Comparison of ENCODE assay signal across 8 mouse cellular contexts in genomic region chrX:101640194-101641160, GRCm38 (mm10). TPM values are rescaled to one million over a fixed set of nuclear protein-coding genes. Genes with fewer than 3 reads are reported as not detected.
DNase-seq lines count a peak whose midpoint lies in the region; ATAC-seq and TF ChIP-seq lines count a peak whose summit lies in the region.

No protein-coding gene starts in this region.

- intact Hi-C loops in left cerebral cortex, postnatal 10 days (cut with DNase I), result no loop called here

- peak overlapping the region; percentile 96 for H3K4me3 ChIP-seq in cerebellum, adult 2 months (replicated peaks; ENCODE audit: insufficient read depth, low read depth, low read length)
- peak overlapping the region; percentile 51 for H3K4me3 ChIP-seq in hindbrain, embryonic 14.5 days (replicated peaks; ENCODE audit: low read length)

- H3K4me1 ChIP-seq in cerebellum, adult 2 months (ENCODE audit: control insufficient read depth, insufficient read depth, low read length), result no peaks in the 10 kb centered on the region
- peaks cover 3% of the 10 kb centered on the region; the same call in 1 of the 2 replicates for H3K4me1 ChIP-seq in hindbrain, embryonic 14.5 days (replicated peaks; ENCODE audit: control insufficient read depth, insufficient read depth, low read length)

- no peaks in the 10 kb centered on the region; the same call in 1 of the 2 replicates for H3K36me3 ChIP-seq in hindbrain, embryonic 14.5 days (replicated peaks; ENCODE audit: control insufficient read depth, insufficient read depth)

- ATAC-seq in hindbrain, embryonic 14.5 days (ENCODE audit: low FRiP score), result peak; percentile 64
- peak; percentile 36 for ATAC-seq in megakaryocyte, adult 5-6 weeks (ENCODE audit: poor library complexity, severe bottlenecking)

- peak overlapping the region; percentile 88 for H3K9ac ChIP-seq in hindbrain, embryonic 14.5 days

- H3K9me3 ChIP-seq in hindbrain, embryonic 14.5 days (ENCODE audit: control insufficient read depth, low read length), result no peaks in the 10 kb centered on the region

- TF ChIP-seq CTCF in cerebellum, adult 2 months (IDR thresholded peaks at IDR 0.05; ENCODE audit: borderline replicate concordance, insufficient read depth, low read depth, low read length), result no peak

- peak overlapping the region; percentile 90 for H3K27ac ChIP-seq in cerebellum, adult 2 months (ENCODE audit: insufficient read depth, low read length)
- H3K27ac ChIP-seq in hindbrain, embryonic 14.5 days, result peak overlapping the region; percentile 89

- peak overlapping the region; percentile 68 for H3K4me2 ChIP-seq in hindbrain, embryonic 14.5 days (replicated peaks)

- no peaks in the 10 kb centered on the region for H3K27me3 ChIP-seq in cerebellum, adult 2 months (ENCODE audit: control insufficient read depth, insufficient read depth, low read length)
- H3K27me3 ChIP-seq in hindbrain, embryonic 14.5 days (ENCODE audit: control insufficient read depth, insufficient read depth, low read length), result peaks cover 11% of the 10 kb centered on the region; the same call in 1 of the 2 replicates

- 10% methylated on average over 45 of the region's 45 CpGs for WGBS in cerebellum, adult 2 months
- WGBS in hindbrain, embryonic 14.5 days, result 18% methylated on average over 45 of the region's 45 CpGs

- TF ChIP-seq POLR2A in cerebellum, adult 2 months (IDR thresholded peaks at IDR 0.05; ENCODE audit: borderline replicate concordance, insufficient read depth, low read length), result no peak

- DNase-seq in NIH3T3 (ENCODE audit: low read depth), result peak; percentile 51
- DNase-seq in cerebellum, adult 2 months, result peak; percentile 46 to 59
- peak; percentile 10 for DNase-seq in forelimb bud, embryonic 11.5 days (ENCODE audit: low read depth, low spot score)
- no peak for DNase-seq in hindbrain, embryonic 14.5 days (ENCODE audit: low spot score)
- peak; percentile 7 to 42 for DNase-seq in left cerebral cortex, postnatal 10 days (ENCODE audit: extremely low spot score in 1 of 2, low spot score in 2 of 2)
- DNase-seq in right cerebral cortex, postnatal 10 days (ENCODE audit: low spot score in 2 of 2), result peak; percentile 33 to 44
- DNase-seq in urinary bladder, postnatal 36 days (ENCODE audit: low spot score in 2 of 2), result peak; percentile 16 to 30

RNA-seq across cellular contexts. Expression of gene Ogt, which starts 0.6 kb away (rescaled TPM):
- 238 and 261 TPM in 2 replicates for polyA plus RNA-seq in cerebellum, adult 2 months (2012; rRNA removed)
- 219 and 248 TPM in 2 replicates for polyA plus RNA-seq in hindbrain, embryonic 14.5 days (2014; fragmentation: Nextera tagmentation; extraction: Ambion mirVana)
- 100 to 1,000 TPM; 170 to 182 TPM for total RNA-seq in left cerebral cortex, postnatal 10 days (2021)
- total RNA-seq in megakaryocyte, adult 5-6 weeks (2015), result 161 and 177 TPM in 2 replicates
- total RNA-seq in megakaryocyte, adult 5-6 weeks (2017), result 72.4 and 88.5 TPM in 2 replicates
